Mouse (Mus musculus): ENCODE data around the gene Pitx1.

The Pitx1 gene

DNA sequence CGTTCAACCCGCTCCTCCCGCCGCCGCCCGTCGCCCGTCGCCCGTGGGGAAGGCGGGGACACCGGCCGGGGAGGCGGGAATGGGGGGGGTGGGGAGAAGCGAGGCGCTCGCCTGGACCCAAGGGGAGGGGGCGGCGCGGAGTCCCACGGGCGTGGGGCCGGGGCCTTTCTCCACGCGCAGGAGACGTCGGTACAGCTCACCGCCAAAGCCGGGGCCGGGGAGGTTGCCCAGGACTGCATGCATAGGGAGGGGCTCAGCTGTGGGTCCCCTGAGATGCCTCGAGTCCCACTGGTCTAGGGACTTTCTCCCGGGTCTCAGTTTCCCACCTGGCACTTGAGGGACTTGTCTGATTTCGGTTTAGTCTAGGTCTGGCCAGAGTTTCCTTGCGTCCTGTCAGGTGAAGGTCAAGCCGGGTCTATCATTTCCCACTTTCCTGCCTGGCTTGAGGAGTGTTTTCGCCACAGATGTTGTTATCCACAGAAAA is at the start of gene Pitx1:
Pitx1 (minus strand) TSS at position 51 of the 484 bp plus-strand sequence.
- no peak for DNase-seq

GRCm38 (mm10) chr13:55881431-55882202 is 45.6 kb upstream of the Pitx1 start:
- no peak for DNase-seq

DNA sequence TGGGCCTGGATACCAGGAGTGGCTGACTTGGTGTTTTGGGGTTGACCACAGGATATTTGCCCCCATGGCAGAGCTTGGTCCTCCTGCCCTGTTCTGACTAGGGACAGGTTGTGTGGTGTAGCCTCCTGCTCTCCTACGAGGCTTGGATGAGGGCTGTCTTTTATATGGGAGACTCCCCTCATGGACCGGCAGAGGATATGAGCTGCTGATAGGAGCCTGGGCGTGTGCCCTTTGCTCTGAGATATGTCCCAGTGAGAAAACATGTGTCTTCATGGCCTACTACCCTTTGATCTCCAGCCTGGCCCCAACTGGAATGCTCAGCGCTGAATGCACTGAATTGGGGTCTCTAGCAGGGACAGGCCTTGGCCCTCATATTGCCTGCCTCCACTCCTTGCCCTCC is 42.4 kb upstream of the Pitx1 start:
- no peak for DNase-seq

DNA sequence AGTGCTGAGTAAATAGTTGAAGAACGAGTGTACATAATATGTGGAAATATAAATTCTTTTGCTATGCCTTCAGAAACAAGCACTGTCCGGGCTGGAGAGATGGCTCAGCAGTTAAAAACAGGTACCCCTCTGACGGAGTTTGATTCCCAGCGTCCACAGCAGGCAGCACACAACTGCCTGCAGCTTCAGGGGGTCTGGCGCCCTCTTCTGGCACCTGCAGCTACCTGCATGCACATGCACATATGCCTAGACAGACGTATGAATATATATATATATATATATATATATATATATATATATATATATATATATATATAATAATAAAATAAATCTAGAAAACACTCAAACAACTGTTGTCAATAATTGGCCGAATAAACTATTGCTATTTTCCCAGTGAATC is 35.4 kb upstream of the Pitx1 start:
- no peak for DNase-seq

DNA sequence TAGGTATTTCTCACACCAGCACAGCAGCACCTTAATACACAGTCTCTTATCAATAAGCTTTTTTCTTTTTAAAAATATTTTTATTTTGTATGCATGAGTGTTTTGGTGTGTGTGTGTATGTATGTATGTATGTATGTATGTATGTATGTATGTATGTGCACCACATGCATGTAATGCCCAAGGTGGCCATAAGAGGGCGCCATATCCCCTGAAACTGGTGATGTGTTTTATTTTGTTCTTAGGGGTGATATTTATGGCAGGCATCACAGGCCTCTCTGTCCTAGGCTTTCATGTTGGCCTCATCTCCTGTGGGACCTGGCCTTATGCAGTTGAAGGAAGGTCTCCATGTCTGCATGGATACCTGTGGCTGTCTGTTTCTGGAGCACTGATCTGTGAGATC is 34.0 kb upstream of the Pitx1 start:
- DNase-seq: no peak

- no peak for DNase-seq
Observed at GRCm38 (mm10) chr13:55867540-55868103, 31.6 kb upstream of the Pitx1 start.

DNA sequence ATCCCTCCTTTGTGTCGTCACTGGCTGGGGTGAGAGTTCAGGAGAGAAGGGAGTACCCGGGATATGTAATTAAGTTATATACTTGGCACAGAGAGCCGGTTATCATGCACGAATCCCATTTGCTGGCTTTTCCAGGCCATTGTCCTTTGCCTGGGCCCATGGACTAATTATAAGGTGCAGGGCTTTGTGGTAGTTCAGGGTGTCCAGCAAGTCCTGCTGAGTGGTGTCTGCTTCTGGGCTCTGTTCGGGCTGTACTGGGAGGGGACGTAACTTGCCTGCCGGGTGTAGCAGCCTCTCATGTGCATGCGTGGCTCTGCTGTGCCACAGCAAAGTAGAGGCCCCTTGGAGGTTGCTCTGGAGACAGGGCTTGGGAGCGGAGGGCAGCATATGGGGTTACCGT is 24.5 kb upstream of the Pitx1 start:
- DNase-seq: no peak

- no peak for DNase-seq
Observed at GRCm38 (mm10) chr13:55858463-55858862, 22.5 kb upstream of the Pitx1 start.

DNA sequence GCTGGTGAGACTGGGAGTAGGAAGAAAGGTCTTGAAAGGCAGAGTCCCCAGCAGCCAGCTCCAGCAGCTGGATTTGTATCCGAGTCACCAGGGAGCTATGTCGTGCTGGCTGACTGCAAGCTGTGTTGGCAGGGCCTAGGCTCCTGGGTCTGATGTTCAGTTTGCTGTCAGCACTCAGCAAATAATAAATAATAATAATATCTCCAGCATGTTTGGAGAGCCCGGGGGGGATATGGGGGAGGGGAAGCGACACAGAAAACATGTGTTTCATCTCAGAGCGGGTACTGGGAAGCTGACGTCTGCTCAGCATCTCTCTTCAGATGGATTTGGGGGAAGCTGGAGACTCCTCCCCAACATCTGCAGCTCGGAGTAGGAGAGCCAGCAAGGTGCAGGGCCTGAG is 19.8 kb upstream of the Pitx1 start:
- DNase-seq: no peak

GRCm38 (mm10) chr13:55852205-55852604 is 16.2 kb upstream of the Pitx1 start:
- no peak for DNase-seq

- no peak for DNase-seq
Observed at GRCm38 (mm10) chr13:55850726-55851125, 14.7 kb upstream of the Pitx1 start.

- no peak for DNase-seq
Observed at GRCm38 (mm10) chr13:55848604-55849190, 12.7 kb upstream of the Pitx1 start.

DNA sequence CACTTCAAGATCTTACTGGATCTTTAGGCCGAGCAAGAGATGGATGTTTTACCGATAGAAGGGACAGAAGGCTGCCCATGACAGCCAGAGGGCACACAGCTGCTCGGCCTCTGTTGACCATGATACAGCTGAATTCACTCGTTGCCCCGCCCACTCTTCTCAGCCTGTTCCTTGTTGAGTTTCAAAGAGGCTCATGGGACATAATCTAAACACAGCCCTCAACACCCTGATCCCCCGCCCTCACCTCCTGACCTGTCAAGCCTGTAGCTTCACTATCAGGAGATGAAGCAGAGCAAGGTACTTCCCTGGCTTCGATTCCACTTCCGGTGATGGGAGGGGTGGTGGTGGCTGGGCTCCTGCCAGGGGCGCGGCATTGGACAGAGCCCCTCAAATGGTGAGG is 11.8 kb upstream of the Pitx1 start:
- no peak for DNase-seq

DNA sequence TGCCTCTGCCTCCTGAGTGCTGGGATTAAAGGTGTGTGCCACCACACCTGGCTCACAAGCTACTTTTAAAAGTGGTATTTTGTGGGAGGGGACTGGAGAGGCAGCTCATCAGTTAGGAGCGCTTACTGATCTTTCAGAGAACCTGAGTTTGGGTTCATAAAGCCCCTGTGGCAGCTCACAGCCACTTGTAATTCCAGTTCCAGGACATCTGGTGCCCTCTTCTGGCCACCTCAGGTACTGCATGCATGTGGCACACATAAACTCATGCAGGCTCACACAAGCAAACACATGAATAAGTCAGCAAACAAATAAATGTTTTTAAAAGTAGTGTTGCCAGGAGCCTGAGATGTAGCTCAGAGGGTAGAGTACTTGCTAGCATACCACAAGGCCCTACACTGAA is 7.7 kb upstream of the Pitx1 start:
- DNase-seq: no peak

DNA sequence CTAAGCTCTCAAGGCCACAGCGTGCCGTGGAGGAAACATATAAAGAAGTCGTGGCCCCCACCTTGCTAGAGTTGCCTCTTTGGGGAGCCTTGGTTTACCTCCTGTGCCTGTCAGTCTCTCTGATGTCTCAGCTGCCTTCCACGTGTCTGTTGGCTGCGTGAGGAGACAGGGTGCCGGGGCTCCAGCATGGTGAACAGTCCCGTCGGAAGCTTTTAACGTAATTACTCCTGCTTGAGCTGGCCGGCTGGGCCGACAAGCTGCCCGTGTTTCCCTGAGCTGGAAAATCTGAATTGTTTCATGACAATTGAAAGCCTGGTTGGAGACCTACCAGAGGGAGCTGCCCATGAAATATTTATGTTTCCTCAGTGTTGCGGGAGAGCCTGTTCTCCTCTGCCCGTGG is 4.2 kb upstream of the Pitx1 start:
- DNase-seq: no peak

- no peak for DNase-seq
Observed at GRCm38 (mm10) chr13:55836786-55837780, 1.1 kb upstream of the Pitx1 start.

DNA sequence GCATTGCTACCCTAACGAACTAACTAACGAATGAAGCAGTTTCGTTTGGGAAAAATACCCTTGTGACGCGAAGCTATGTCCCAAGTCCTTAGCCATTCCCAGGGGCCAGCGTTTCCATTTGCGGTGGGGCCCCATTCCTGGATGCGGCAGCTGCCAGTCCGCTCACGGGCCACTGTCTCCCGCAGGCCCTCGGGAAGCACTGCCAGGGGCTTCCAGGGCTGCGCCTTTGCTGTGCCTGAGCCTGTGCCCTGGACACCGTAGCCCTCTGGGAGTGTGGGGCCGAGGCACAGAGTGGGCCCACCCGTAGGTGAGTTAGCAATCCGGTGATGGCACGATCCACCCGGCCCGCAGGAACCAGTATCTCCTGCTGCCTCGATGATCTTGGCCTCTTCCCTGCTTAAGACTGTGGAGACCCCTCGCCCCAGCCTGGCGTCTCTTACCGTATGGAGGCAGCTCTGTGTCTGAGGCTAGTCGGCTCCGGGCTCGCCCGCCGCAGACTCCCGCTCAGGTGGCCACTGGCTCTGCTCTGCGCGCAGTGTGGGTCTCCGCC is 369 bp downstream of the Pitx1 start:
- DNase-seq: no peak

DNA sequence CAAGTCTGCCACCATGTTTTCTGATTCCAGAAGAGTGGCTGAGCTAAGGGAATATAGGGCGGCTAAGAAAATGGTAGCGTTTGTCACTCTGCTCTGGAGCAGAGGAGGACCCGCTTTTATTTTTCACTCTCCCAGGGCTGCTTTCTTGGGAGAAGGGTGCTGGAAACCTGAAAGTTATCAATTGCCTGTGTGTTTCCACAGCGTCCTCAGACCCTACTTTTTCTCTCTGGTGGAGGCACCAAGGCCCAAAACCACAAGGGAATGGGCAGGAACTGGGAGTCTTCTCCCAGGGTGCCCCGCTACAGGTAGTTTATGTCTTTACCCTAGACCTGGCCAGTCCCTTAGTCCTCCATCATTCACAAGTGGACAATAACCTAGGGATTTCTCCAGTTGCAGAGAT is 1.3 kb downstream of the Pitx1 start:
- DNase-seq: no peak

- no peak for DNase-seq
Observed at GRCm38 (mm10) chr13:55833921-55834320, 2.1 kb downstream of the Pitx1 start.

- no peak for DNase-seq
Observed at GRCm38 (mm10) chr13:55832602-55833001, 3.4 kb downstream of the Pitx1 start.

- no peak for DNase-seq
Observed at GRCm38 (mm10) chr13:55831722-55832160, 4.3 kb downstream of the Pitx1 start.

Measured in thymus, postnatal 36 days (tissue).